25 mouse cellular contexts compared by ENCODE assay signal in genomic region chr17:28078028-28078427, GRCm38 (mm10). TPM values are rescaled to one million over a fixed set of nuclear protein-coding genes. Genes with fewer than 3 reads are reported as not detected.
DNase-seq lines count a peak whose midpoint lies in the region; ATAC-seq and TF ChIP-seq lines count a peak whose summit lies in the region.
"Had no signal": no experiment of that assay in that cellular context is flagged by ENCODE, and none has a peak within 500 bp of the region (broad histone marks: within the 10 kb centered on the region; RNA-seq: fewer than 3 reads in every experiment).

No protein-coding gene starts in this region.

- 0 out of 2 replicates have a peak, but pooled peaks have one; percentile 2 for TF ChIP-seq CTCF in intestine, postnatal 0 days (IDR thresholded peaks at IDR 0.05; ENCODE audit: low read depth)
- no peak for TF ChIP-seq CTCF in ES-Bruce4 (IDR thresholded peaks at IDR 0.05; ENCODE audit: low read depth, low read length)

- H3K27ac ChIP-seq in intestine, postnatal 0 days (ENCODE audit: low read depth, low read length): no peak overlapping the region
- H3K27ac ChIP-seq in intestine, embryonic 15.5 days: no peak overlapping the region
- H3K27ac ChIP-seq in ES-Bruce4 (ENCODE audit: insufficient read depth, low read length): peak overlapping the region; percentile 93; the same call in 1 of the 2 replicates
- H3K27ac ChIP-seq: embryonic facial prominence, embryonic 10.5 days; embryonic facial prominence, embryonic 12.5 days; forebrain, embryonic 10.5 days; forebrain, embryonic 12.5 days had no signal

- H3K9ac ChIP-seq in intestine, postnatal 0 days (ENCODE audit: low read depth, low read length): no peak overlapping the region
- H3K9ac ChIP-seq in intestine, embryonic 15.5 days: no peak overlapping the region
- H3K9ac ChIP-seq in ES-Bruce4 (ENCODE audit: low read depth, poor library complexity, severe bottlenecking): no peak overlapping the region
- H3K9ac ChIP-seq: embryonic facial prominence, embryonic 12.5 days; forebrain, embryonic 12.5 days had no signal

- H3K9me3 ChIP-seq in intestine, postnatal 0 days (ENCODE audit: control insufficient read depth): no peaks in the 10 kb centered on the region
- H3K9me3 ChIP-seq in intestine, embryonic 15.5 days: no peaks in the 10 kb centered on the region
- 0 out of 2 replicates have a peak, but pooled peaks cover 2% of the 10 kb centered on the region for H3K9me3 ChIP-seq in ES-Bruce4 (replicated peaks; ENCODE audit: control insufficient read depth, insufficient read depth, low read length, poor library complexity, severe bottlenecking)
- H3K9me3 ChIP-seq: embryonic facial prominence, embryonic 10.5 days; forebrain, embryonic 10.5 days; forebrain, embryonic 12.5 days had no signal

- no peaks in the 10 kb centered on the region for H3K36me3 ChIP-seq in intestine, postnatal 0 days (ENCODE audit: control insufficient read depth, insufficient read depth)
- H3K36me3 ChIP-seq in intestine, embryonic 15.5 days: no peaks in the 10 kb centered on the region
- no peaks in the 10 kb centered on the region for H3K36me3 ChIP-seq in ES-Bruce4 (ENCODE audit: control insufficient read depth, insufficient read depth, low read length, poor library complexity, severe bottlenecking)
- H3K36me3 ChIP-seq: embryonic facial prominence, embryonic 10.5 days; embryonic facial prominence, embryonic 12.5 days; forebrain, embryonic 10.5 days; forebrain, embryonic 12.5 days had no signal

- no peak overlapping the region for H3K4me3 ChIP-seq in intestine, postnatal 0 days (ENCODE audit: low read depth, low read length)
- no peak overlapping the region for H3K4me3 ChIP-seq in intestine, embryonic 15.5 days (replicated peaks)
- no peak overlapping the region for H3K4me3 ChIP-seq in ES-Bruce4 (ENCODE audit: low read depth, low read length)
- H3K4me3 ChIP-seq: embryonic facial prominence, embryonic 10.5 days; embryonic facial prominence, embryonic 12.5 days; forebrain, embryonic 10.5 days; forebrain, embryonic 12.5 days had no signal

- no peak for ATAC-seq in intestine, postnatal 0 days
- no peak for ATAC-seq in intestine, embryonic 15.5 days
- ATAC-seq in erythroid progenitor cell, adult 5-6 weeks (replicated peaks; ENCODE audit: low FRiP score, poor library complexity, severe bottlenecking): no peak
- ATAC-seq: activated CD4-positive, CD25-positive, alpha-beta regulatory T cell, adult 4 months; CD4-positive, CD25-positive, alpha-beta regulatory T cell, adult 4 months; forebrain, embryonic 14.5 days; forebrain, embryonic 16.5 days; Patski had no signal

- TF ChIP-seq EP300 in ES-Bruce4 (IDR thresholded peaks at IDR 0.05; ENCODE audit: insufficient read depth, low read depth, low read length): no peak

- H3K27me3 ChIP-seq in intestine, postnatal 0 days (replicated peaks; ENCODE audit: control insufficient read depth, insufficient read depth, low read length): no peaks in the 10 kb centered on the region
- no peaks in the 10 kb centered on the region for H3K27me3 ChIP-seq in intestine, embryonic 15.5 days (replicated peaks)
- no peaks in the 10 kb centered on the region for H3K27me3 ChIP-seq in ES-Bruce4 (ENCODE audit: control insufficient read depth, insufficient read depth, low read length, poor library complexity, severe bottlenecking)

- peak; percentile 64 for DNase-seq in yolk sac, embryonic 10.5 days (ENCODE audit: low spot score)
- DNase-seq: adrenal gland, adult 8-10 months; adrenal gland, postnatal 14 days; adrenal gland, postnatal 36 days; B cell, adult 2 months; cerebellum, adult 11-12 months; cerebellum, adult 2 months; cerebellum, adult 9-10 months; cerebellum, postnatal 10 days; cerebellum, postnatal 25 days had no signal

- 57% methylated on average over 9 of the region's 9 CpGs for WGBS in intestine, postnatal 0 days
- WGBS in intestine, embryonic 15.5 days: 74% methylated on average over 9 of the region's 9 CpGs

- TF ChIP-seq POLR2A in ES-Bruce4 (IDR thresholded peaks at IDR 0.05; ENCODE audit: insufficient read depth, low read length): no peak

- H3K4me1 ChIP-seq in intestine, postnatal 0 days (replicated peaks; ENCODE audit: control insufficient read depth, insufficient read depth, low read length): 0 out of 2 replicates have a peak, but pooled peaks cover 2% of the 10 kb centered on the region
- peaks cover 15% of the 10 kb centered on the region for H3K4me1 ChIP-seq in intestine, embryonic 15.5 days (replicated peaks)
- H3K4me1 ChIP-seq in ES-Bruce4 (ENCODE audit: control insufficient read depth, insufficient read depth, low read length): peaks cover 2% of the 10 kb centered on the region
- H3K4me1 ChIP-seq: embryonic facial prominence, embryonic 12.5 days had no signal

- 0 out of 2 replicates have a peak overlapping the region, but pooled peaks have one; percentile 13 for H3K4me2 ChIP-seq in intestine, postnatal 0 days (replicated peaks; ENCODE audit: low read depth)
- no peak overlapping the region for H3K4me2 ChIP-seq in intestine, embryonic 15.5 days (replicated peaks)
- H3K4me2 ChIP-seq: embryonic facial prominence, embryonic 12.5 days; forebrain, embryonic 12.5 days had no signal

RNA-seq across cellular contexts. Expression of gene Tcp11, which starts 2.4 kb away (rescaled TPM):
- 1.6 and 1.7 TPM in 2 replicates for polyA plus RNA-seq in intestine, postnatal 0 days (2015; fragmentation: Nextera tagmentation; extraction: Ambion mirVana)
- polyA plus RNA-seq in intestine, embryonic 15.5 days (2015; fragmentation: Nextera tagmentation; extraction: Ambion mirVana): 1.2 and 1.6 TPM in 2 replicates
- 11.6 and 18.9 TPM in 2 replicates for polyA plus RNA-seq in ES-Bruce4 (2011; ENCODE audit: insufficient read depth, insufficient read length, low read depth, missing spikeins)
- total RNA-seq in erythroid progenitor cell, adult 5-6 weeks (2015; ENCODE audit: low replicate concordance): not detected in 2 replicates
- total RNA-seq in erythroid progenitor cell, adult 5-6 weeks (2017; ENCODE audit: low replicate concordance): not detected in 2 replicates
- total RNA-seq: adrenal gland, adult 18-20 months; adrenal gland, postnatal 14 days; adrenal gland, postnatal 36 days; CH12.LX had no signal
